Mouse (Mus musculus) heart, postnatal 0 days (tissue): ENCODE measurements around the gene Lamb3.

Source experiments
- CTCF ChIP-seq: IDR thresholded peaks from 2 replicates; pipeline ENCODE4 v1.5.1; 2016; ENCODE audit warnings: antibody characterized with exemption, control low read depth, low read depth
- EP300 ChIP-seq: IDR thresholded peaks from 2 replicates; pipeline ENCODE4 v1.6.1; 2016; ENCODE audit warnings: antibody characterized with exemption, low read depth

GRCm38 (mm10) chr1:193350546-193350801 is 143.0 kb downstream of the Lamb3 start:
- TF ChIP-seq CTCF (no peak), EP300 (no peak)
